Mouse (Mus musculus) MEL (cell line): ENCODE measurements around the gene Opa3. TPM values are rescaled to one million over a fixed set of nuclear protein-coding genes. Genes with fewer than 3 reads are reported as not detected.

ENCODE experiments used
- DNase-seq: peaks from one replicate; pipeline ENCODE4 v3.0.0; 2011; ENCODE audit warnings: low read depth, low spot score
- H3K27ac ChIP-seq: 2 replicates; pipeline ENCODE4 v1.5.1; 2012; ENCODE audit warnings: low read depth, mild to moderate bottlenecking, control low read depth, low read length, moderate library complexity; ENCODE audit not compliant: control insufficient read depth
- H3K27me3 ChIP-seq, 2 experiments: fragments of 150-350 bp in 1 of 2; sonication (generic) in 1 of 2; 2 replicates each; pipeline ENCODE4 v1.6.1; 2012; ENCODE audit warnings: low read length in 2 of 2, mild to moderate bottlenecking in 2 of 2, improper control_type of control experiment in 1 of 2, moderate library complexity in 1 of 2; ENCODE audit not compliant: insufficient read depth in 2 of 2, control insufficient read depth in 1 of 2
- H3K36me3 ChIP-seq, 2 experiments: 2 replicates each; pipeline ENCODE4 v1.6.1; 2012 to 2014; ENCODE audit warnings: low read length in 2 of 2, improper control_type of control experiment in 1 of 2, inconsistent platforms in 1 of 2, mild to moderate bottlenecking in 1 of 2; ENCODE audit not compliant: insufficient read depth in 2 of 2, control insufficient read depth in 1 of 2
- H3K4me1 ChIP-seq, 2 experiments: fragments of 150-350 bp in 1 of 2; sonication (generic) in 1 of 2; 2 replicates each; pipeline ENCODE4 v1.6.1; 2012; ENCODE audit warnings: low read length in 2 of 2, improper control_type of control experiment in 1 of 2, mild to moderate bottlenecking in 1 of 2; ENCODE audit not compliant: insufficient read depth in 2 of 2, control insufficient read depth in 1 of 2
- H3K4me3 ChIP-seq, 2 experiments: fragments of 150-350 bp in 1 of 2; sonication (generic) in 1 of 2; 2 replicates each; pipeline ENCODE4 v1.5.1; 2012; ENCODE audit warnings: low read depth in 2 of 2, low read length in 2 of 2, mild to moderate bottlenecking in 2 of 2, moderate library complexity in 2 of 2, control low read depth in 1 of 2, improper control_type of control experiment in 1 of 2; ENCODE audit not compliant: control insufficient read depth in 1 of 2, insufficient read depth in 1 of 2
- H3K79me2 ChIP-seq: 2 replicates; pipeline ENCODE4 v1.6.1; 2012; ENCODE audit warnings: mild to moderate bottlenecking, low read length, moderate library complexity; ENCODE audit not compliant: control insufficient read depth, poor library complexity, insufficient read depth
- H3K9ac ChIP-seq: 2 replicates; pipeline ENCODE4 v1.6.1; 2012; ENCODE audit warnings: low read depth, mild to moderate bottlenecking, control low read depth, low read length, moderate library complexity; ENCODE audit not compliant: control insufficient read depth, poor library complexity, severe bottlenecking
- H3K9me3 ChIP-seq: fragments of 150-350 bp; sonication (generic); replicated peaks from 2 replicates; pipeline ENCODE4 v1.6.1; 2012; ENCODE audit warnings: mild to moderate bottlenecking, low read length, improper control_type of control experiment, moderate library complexity; ENCODE audit not compliant: insufficient read depth
- BHLHE40 ChIP-seq: IDR thresholded peaks from 2 replicates; pipeline ENCODE4 v1.6.1; 2012; ENCODE audit warnings: low read depth, mild to moderate bottlenecking, inconsistent platforms, low read length, improper control_type of control experiment, borderline replicate concordance
- CTCF ChIP-seq, 3 experiments: IDR thresholded peaks in 2 of 3; conservative IDR thresholded peaks in 1 of 3; 2 replicates each; pipeline ENCODE4 v1.5.1; 2011 to 2012; ENCODE audit warnings: low read length in 3 of 3, low read depth in 2 of 3, mild to moderate bottlenecking in 2 of 3, improper control_type of control experiment in 1 of 3, inconsistent platforms in 1 of 3, mixed read lengths in 1 of 3, moderate library complexity in 1 of 3; ENCODE audit not compliant: control insufficient read depth in 1 of 3, insufficient read depth in 1 of 3, poor library complexity in 1 of 3, severe bottlenecking in 1 of 3
- E2F4 ChIP-seq: IDR thresholded peaks from 2 replicates; pipeline ENCODE4 v1.6.1; 2011; ENCODE audit warnings: low read depth, low read length, improper control_type of control experiment, borderline replicate concordance
- ETS1 ChIP-seq: IDR thresholded peaks from 2 replicates; pipeline ENCODE4 v1.6.1; 2012; ENCODE audit warnings: low read depth, mild to moderate bottlenecking, inconsistent platforms, low read length, improper control_type of control experiment, moderate library complexity
- GABPA ChIP-seq: IDR thresholded peaks from 2 replicates; pipeline ENCODE4 v1.6.1; 2012; ENCODE audit warnings: low read depth, mild to moderate bottlenecking, inconsistent platforms, low read length, improper control_type of control experiment, moderate library complexity
- HCFC1 ChIP-seq: IDR thresholded peaks from 2 replicates; pipeline ENCODE4 v1.6.1; 2012; ENCODE audit warnings: low read depth, mild to moderate bottlenecking, inconsistent platforms, low read length, improper control_type of control experiment, moderate library complexity
- KAT2A ChIP-seq: conservative IDR thresholded peaks from 2 replicates; pipeline ENCODE4 v1.6.1; 2012; ENCODE audit warnings: low read depth, low read length, improper control_type of control experiment, inconsistent platforms
- MEF2A ChIP-seq: IDR thresholded peaks from 2 replicates; pipeline ENCODE4 v1.6.1; 2014; ENCODE audit warnings: low read depth, mild to moderate bottlenecking, inconsistent platforms, low read length, improper control_type of control experiment; ENCODE audit not compliant: poor library complexity, insufficient replicate concordance, severe bottlenecking; ENCODE audit errors: extremely low read depth
- POLR2A ChIP-seq, 2 experiments: IDR thresholded peaks; 2 replicates each; pipeline ENCODE4 v1.6.1; 2011 to 2012; ENCODE audit warnings: low read length in 2 of 2, mild to moderate bottlenecking in 2 of 2, control low read depth in 1 of 2, improper control_type of control experiment in 1 of 2, low read depth in 1 of 2, moderate library complexity in 1 of 2; ENCODE audit not compliant: control insufficient read depth in 1 of 2, insufficient read depth in 1 of 2, poor library complexity in 1 of 2
- POLR2AphosphoS2 ChIP-seq: IDR thresholded peaks from 2 replicates; pipeline ENCODE4 v1.6.1; 2011; ENCODE audit warnings: low read length, improper control_type of control experiment
- RAD21 ChIP-seq: IDR thresholded peaks from 2 replicates; pipeline ENCODE4 v1.6.1; 2011; ENCODE audit warnings: mild to moderate bottlenecking, low read depth, low read length, improper control_type of control experiment
- RCOR1 ChIP-seq: IDR thresholded peaks from 2 replicates; pipeline ENCODE4 v1.6.1; 2012; ENCODE audit warnings: low read depth, mild to moderate bottlenecking, inconsistent platforms, low read length, improper control_type of control experiment
- SIN3A ChIP-seq: IDR thresholded peaks from 2 replicates; pipeline ENCODE4 v1.6.1; 2012; ENCODE audit warnings: low read length, improper control_type of control experiment, inconsistent platforms
- TAL1 ChIP-seq: IDR thresholded peaks from 2 replicates; pipeline ENCODE4 v1.6.1; 2012; ENCODE audit warnings: mild to moderate bottlenecking, inconsistent platforms, low read length, moderate library complexity, mixed read lengths
- TCF12 ChIP-seq: IDR thresholded peaks from 2 replicates; pipeline ENCODE4 v1.6.1; 2014; ENCODE audit warnings: low read depth, mild to moderate bottlenecking, inconsistent platforms, low read length, improper control_type of control experiment, moderate library complexity
- UBTF ChIP-seq: IDR thresholded peaks from 2 replicates; pipeline ENCODE4 v1.6.1; 2012; ENCODE audit warnings: low read depth, mild to moderate bottlenecking, inconsistent platforms, low read length, improper control_type of control experiment, moderate library complexity, borderline replicate concordance; ENCODE audit not compliant: insufficient read depth
- USF1 ChIP-seq: IDR thresholded peaks from 2 replicates; pipeline ENCODE4 v1.6.1; 2014; ENCODE audit warnings: low read depth, mild to moderate bottlenecking, inconsistent platforms, low read length, improper control_type of control experiment, moderate library complexity
- USF2 ChIP-seq, 2 experiments: IDR thresholded peaks; 2 replicates each; pipeline ENCODE4 v1.6.1; 2011 to 2012; ENCODE audit warnings: improper control_type of control experiment in 2 of 2, low read length in 2 of 2, borderline replicate concordance in 1 of 2, inconsistent platforms in 1 of 2, low read depth in 1 of 2, mild to moderate bottlenecking in 1 of 2; ENCODE audit not compliant: insufficient read depth in 1 of 2
- ZNF384 ChIP-seq: IDR thresholded peaks from 2 replicates; pipeline ENCODE4 v1.6.1; 2012; ENCODE audit warnings: low read depth, mild to moderate bottlenecking, inconsistent platforms, low read length, improper control_type of control experiment
- polyA plus RNA-seq, 2 experiments: library from polyadenylated mRNA; stranded (reverse) in 1 of 2; unstranded in 1 of 2; fragments of >175 nt in 1 of 2; fragments of >200 nt in 1 of 2; gene quantifications; 2 replicates each; pipeline versions ENCODE4 v1.2.1 to v1.2.4; 2012; ENCODE audit warnings: low replicate concordance in 2 of 2, low read depth in 1 of 2; ENCODE audit not compliant: insufficient read length in 2 of 2, insufficient read depth in 1 of 2, missing spikeins in 1 of 2
- total RNA-seq: library from RNA; depleted of rRNA; stranded (reverse); fragments of 300-350 nt; gene quantifications from 2 replicates; pipeline ENCODE4 v1.2.3, GENCODE M21; 2012; rRNA removed

Opa3 gene
- total and polyA plus RNA-seq, 3 experiments = 18.5 to 85.4 (median 37.2) TPM

DNA sequence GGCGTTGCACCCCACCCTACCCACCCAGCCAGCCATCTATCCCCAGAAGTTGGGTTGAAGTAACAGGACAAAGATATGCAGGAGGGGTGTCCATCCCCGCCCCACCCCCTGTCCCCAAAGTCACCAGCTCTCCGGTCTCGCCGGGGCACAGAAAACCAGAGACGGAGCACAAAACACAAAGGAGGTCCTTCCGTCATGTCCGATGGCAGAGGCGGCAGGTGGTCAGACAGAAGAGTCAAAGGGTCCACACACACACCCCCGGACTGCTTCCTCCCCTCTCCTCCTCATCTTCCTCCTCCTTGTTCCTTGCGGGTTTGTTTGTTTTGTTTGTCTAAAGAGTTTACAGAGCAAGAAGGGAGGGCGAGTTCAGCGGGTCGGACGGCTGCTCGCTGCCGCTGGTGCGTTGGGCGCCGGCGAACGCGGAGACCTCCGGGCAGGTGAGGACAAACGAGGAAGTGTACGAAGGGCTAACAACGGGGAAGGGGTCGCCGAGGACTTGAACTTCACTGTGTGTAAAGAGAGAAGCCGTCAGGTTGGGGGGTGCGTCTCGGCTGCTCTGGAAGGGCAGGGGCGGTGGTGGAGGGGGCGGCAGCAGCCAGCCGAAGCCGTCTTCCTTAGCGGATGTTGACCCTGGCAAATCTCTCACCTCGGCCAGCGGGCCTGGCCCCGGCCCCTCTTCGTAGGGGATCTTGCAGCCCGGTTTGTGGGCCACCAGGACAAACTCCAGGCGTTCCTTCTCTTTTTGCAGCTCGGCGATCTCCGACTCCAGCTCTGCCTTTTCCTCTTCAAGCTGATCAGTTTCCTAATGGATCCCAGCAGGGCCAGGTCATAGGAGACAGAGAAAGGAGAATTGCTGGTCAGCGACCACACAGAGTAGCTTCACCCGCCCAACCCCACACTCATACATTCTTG lies 76.6 kb downstream of the Opa3 start:
- H3K9me3 ChIP-seq = no peaks in the 10 kb centered on the region
- H3K4me1 ChIP-seq = peaks cover 3 to 16% of the 10 kb centered on the region in 2 experiments; a peak in 3 of 4 replicates
- no peaks in the 10 kb centered on the region for H3K27me3 ChIP-seq
- no peak overlapping the region for H3K9ac ChIP-seq
- DNase-seq = no peak
- no peak overlapping the region for H3K4me3 ChIP-seq
- H3K27ac ChIP-seq = no peak overlapping the region
- peaks cover 0 to 4% of the 10 kb centered on the region in 2 experiments; a peak in 1 of 4 replicates for H3K36me3 ChIP-seq
- no peaks in the 10 kb centered on the region; the same call in 1 of the 2 replicates for H3K79me2 ChIP-seq
- TF ChIP-seq MEF2A (no peak), ZNF384 (no peak), E2F4 (no peak), RCOR1 (no peak), GABPA (no peak), BHLHE40 (no peak)

GRCm38 (mm10) chr7:19305413-19305735 lies 77.2 kb downstream of the Opa3 start:
- H3K4me1 ChIP-seq = peaks cover 3 to 16% of the 10 kb centered on the region in 2 experiments; a peak in 3 of 4 replicates
- H3K9me3 ChIP-seq = no peaks in the 10 kb centered on the region
- H3K27ac ChIP-seq = no peak overlapping the region
- no peak for TF ChIP-seq BHLHE40
- TF ChIP-seq TAL1 = no peak
- no peak for TF ChIP-seq POLR2A (IDR thresholded peaks at IDR 0.05; ENCODE audit: control insufficient read depth in 1 of 2, insufficient read depth in 1 of 2, low read depth in 1 of 2, low read length in 2 of 2, poor library complexity in 1 of 2)
- TF ChIP-seq TCF12 = no peak
- no peak for TF ChIP-seq ETS1
- TF ChIP-seq HCFC1 = no peak
- TF ChIP-seq POLR2AphosphoS2 = no peak
- TF ChIP-seq KAT2A = no peak
- no peak; a peak in 1 of 6 replicates for TF ChIP-seq CTCF (IDR thresholded peaks at IDR 0.05 in 2 of 3, conservative IDR thresholded peaks at IDR 0.05 in 1 of 3; ENCODE audit: control insufficient read depth in 1 of 3, insufficient read depth in 1 of 3, low read depth in 2 of 3, low read length in 3 of 3, poor library complexity in 1 of 3, severe bottlenecking in 1 of 3)
- no peak for TF ChIP-seq USF1
- TF ChIP-seq UBTF = no peak
- no peak for TF ChIP-seq RCOR1
- TF ChIP-seq RAD21 = no peak
- TF ChIP-seq USF2 (IDR thresholded peaks at IDR 0.05; ENCODE audit: borderline replicate concordance in 1 of 2, insufficient read depth in 1 of 2, low read depth in 1 of 2, low read length in 2 of 2) = no peak
- TF ChIP-seq MEF2A = no peak
- TF ChIP-seq SIN3A = no peak
- H3K79me2 ChIP-seq = no peaks in the 10 kb centered on the region; the same call in 1 of the 2 replicates
- H3K36me3 ChIP-seq = peaks cover 0 to 4% of the 10 kb centered on the region in 2 experiments; a peak in 1 of 4 replicates
- H3K27me3 ChIP-seq = no peaks in the 10 kb centered on the region
- DNase-seq = no peak
- H3K4me3 ChIP-seq = no peak overlapping the region
- H3K9ac ChIP-seq = no peak overlapping the region

Other genes starting within 250 kb of the Opa3 start
- gene Nanos2, start 240.9 kb upstream of the Opa3 start, total RNA-seq = not detected in 2 replicates
- gene Nanos2, start 240.9 kb upstream of the Opa3 start, polyA plus RNA-seq = not detected
- 0.95 and 1.2 TPM in 2 replicates for gene Mypop, start 237.1 kb upstream of the Opa3 start, total RNA-seq
- 1 to 10 TPM in 1 of 2 experiments, not detected in 1; 6.5 TPM for gene Mypop, start 237.1 kb upstream of the Opa3 start, polyA plus RNA-seq
- gene Irf2bp1, start 224.3 kb upstream of the Opa3 start, total RNA-seq = 27.8 and 33.1 TPM in 2 replicates
- 10 to 100 TPM in 1 of 2 experiments, not detected in 1; 41.1 TPM for gene Irf2bp1, start 224.3 kb upstream of the Opa3 start, polyA plus RNA-seq
- not detected in 2 replicates for gene Foxa3, start 204.8 kb upstream of the Opa3 start, total RNA-seq
- gene Foxa3, start 204.8 kb upstream of the Opa3 start, polyA plus RNA-seq = not detected
- gene Sympk, start 204.0 kb upstream of the Opa3 start, total RNA-seq = 108 and 122 TPM in 2 replicates
- 100 to 1,000 TPM in 1 of 2 experiments, not detected in 1; 226 TPM for gene Sympk, start 204.0 kb upstream of the Opa3 start, polyA plus RNA-seq
- gene Rsph6a, start 173.6 kb upstream of the Opa3 start, total RNA-seq = 0.16 and 0.23 TPM in 2 replicates
- gene Rsph6a, start 173.6 kb upstream of the Opa3 start, polyA plus RNA-seq = under 1 TPM in 1 of 2 experiments, not detected in 1; 0.04 TPM
- gene Dmwd, start 152.1 kb upstream of the Opa3 start, total RNA-seq = 18.3 and 19.4 TPM in 2 replicates
- 10 to 100 TPM; 51.5 to 70.3 TPM for gene Dmwd, start 152.1 kb upstream of the Opa3 start, polyA plus RNA-seq
- 4.1 and 5.4 TPM in 2 replicates for gene Dmpk, start 144.5 kb upstream of the Opa3 start, total RNA-seq
- 10 to 100 TPM in 1 of 2 experiments, not detected in 1; 29.3 TPM for gene Dmpk, start 144.5 kb upstream of the Opa3 start, polyA plus RNA-seq
- 2.7 and 3.0 TPM in 2 replicates for gene Six5, start 133.7 kb upstream of the Opa3 start, total RNA-seq
- gene Six5, start 133.7 kb upstream of the Opa3 start, polyA plus RNA-seq = 1 to 10 TPM in 1 of 2 experiments, not detected in 1; 7.7 TPM
- gene Gm4969, start 110.0 kb upstream of the Opa3 start, total RNA-seq = not detected in 2 replicates
- not detected for gene Gm4969, start 110.0 kb upstream of the Opa3 start, polyA plus RNA-seq
- 11.5 and 13.7 TPM in 2 replicates for gene Fbxo46, start 108.5 kb upstream of the Opa3 start, total RNA-seq
- gene Fbxo46, start 108.5 kb upstream of the Opa3 start, polyA plus RNA-seq = 10 to 100 TPM in 1 of 2 experiments, not detected in 1; 10.1 TPM
- gene Qpctl, start 79.0 kb upstream of the Opa3 start, total RNA-seq = 3.1 and 3.4 TPM in 2 replicates
- 1 to 10 TPM in 1 of 2 experiments, not detected in 1; 6.5 TPM for gene Qpctl, start 79.0 kb upstream of the Opa3 start, polyA plus RNA-seq
- 333 and 345 TPM in 2 replicates for gene Snrpd2, start 78.6 kb upstream of the Opa3 start, total RNA-seq
- 100 to 1,000 TPM in 1 of 2 experiments, not detected in 1; 234 TPM for gene Snrpd2, start 78.6 kb upstream of the Opa3 start, polyA plus RNA-seq
- 0.49 and 0.65 TPM in 2 replicates for gene Gipr, start 62.2 kb upstream of the Opa3 start, total RNA-seq
- 1 to 10 TPM in 1 of 2 experiments, not detected in 1; 2.1 TPM for gene Gipr, start 62.2 kb upstream of the Opa3 start, polyA plus RNA-seq
- gene Eml2, start 51.9 kb upstream of the Opa3 start, total RNA-seq = 22.0 and 25.1 TPM in 2 replicates
- 10 to 100 TPM in 1 of 2 experiments, not detected in 1; 43.6 TPM for gene Eml2, start 51.9 kb upstream of the Opa3 start, polyA plus RNA-seq
- gene Gpr4, start 15.8 kb upstream of the Opa3 start, total RNA-seq = 0.07 and 0.19 TPM in 2 replicates
- under 1 TPM in 1 of 2 experiments, not detected in 1; 0.15 TPM for gene Gpr4, start 15.8 kb upstream of the Opa3 start, polyA plus RNA-seq
- gene Vasp, start 43.5 kb downstream of the Opa3 start, total RNA-seq = 121 and 130 TPM in 2 replicates
- gene Vasp, start 43.5 kb downstream of the Opa3 start, polyA plus RNA-seq = 100 to 1,000 TPM in 1 of 2 experiments, not detected in 1; 185 TPM
- gene Ppm1n, start 51.7 kb downstream of the Opa3 start, total RNA-seq = not detected in 2 replicates
- gene Ppm1n, start 51.7 kb downstream of the Opa3 start, polyA plus RNA-seq = not detected
- gene Rtn2, start 54.3 kb downstream of the Opa3 start, total RNA-seq = 0.27 and 0.52 TPM in 2 replicates
- gene Rtn2, start 54.3 kb downstream of the Opa3 start, polyA plus RNA-seq = 1 to 10 TPM in 1 of 2 experiments, not detected in 1; 1.4 TPM
- 0.04 and 0.10 TPM in 2 replicates for gene Fosb, start 81.7 kb downstream of the Opa3 start, total RNA-seq
- under 1 TPM in 1 of 2 experiments, not detected in 1; 0.49 TPM for gene Fosb, start 81.7 kb downstream of the Opa3 start, polyA plus RNA-seq
- 22.2 and 25.9 TPM in 2 replicates for gene Ercc1, start 116.4 kb downstream of the Opa3 start, total RNA-seq
- gene Ercc1, start 116.4 kb downstream of the Opa3 start, polyA plus RNA-seq = 10 to 100 TPM in 1 of 2 experiments, not detected in 1; 37.5 TPM
- 26.2 and 43.9 TPM in 2 replicates for gene Cd3eap, start 131.1 kb downstream of the Opa3 start, total RNA-seq
- 10 to 100 TPM in 1 of 2 experiments, not detected in 1; 49.8 TPM for gene Cd3eap, start 131.1 kb downstream of the Opa3 start, polyA plus RNA-seq
- gene Ppp1r13l, start 131.4 kb downstream of the Opa3 start, total RNA-seq = 1.0 and 1.5 TPM in 2 replicates
- 10 to 100 TPM in 1 of 2 experiments, not detected in 1; 15.9 TPM for gene Ppp1r13l, start 131.4 kb downstream of the Opa3 start, polyA plus RNA-seq
- 29.4 and 34.4 TPM in 2 replicates for gene Ercc2, start 153.7 kb downstream of the Opa3 start, total RNA-seq
- gene Ercc2, start 153.7 kb downstream of the Opa3 start, polyA plus RNA-seq = 10 to 100 TPM in 1 of 2 experiments, not detected in 1; 44.5 TPM
- gene Klc3, start 175.8 kb downstream of the Opa3 start, total RNA-seq = 2.7 and 3.6 TPM in 2 replicates
- gene Klc3, start 175.8 kb downstream of the Opa3 start, polyA plus RNA-seq = under 1 TPM in 1 of 2 experiments, not detected in 1; 0.42 TPM
- gene Ckm, start 176.4 kb downstream of the Opa3 start, total RNA-seq = not detected in 2 replicates
- not detected for gene Ckm, start 176.4 kb downstream of the Opa3 start, polyA plus RNA-seq
- gene Mark4, start 230.5 kb downstream of the Opa3 start, total RNA-seq = 4.7 TPM in 2 replicates
- gene Mark4, start 230.5 kb downstream of the Opa3 start, polyA plus RNA-seq = 10 to 100 TPM in 1 of 2 experiments, not detected in 1; 18.5 TPM
- gene Exoc3l2, start 235.0 kb downstream of the Opa3 start, total RNA-seq = 0.08 TPM in 1 of 2 replicates, not detected in the other
- under 1 TPM in 1 of 2 experiments, not detected in 1; 0.08 TPM for gene Exoc3l2, start 235.0 kb downstream of the Opa3 start, polyA plus RNA-seq